Mouse (Mus musculus) erythroblast, embryonic 14.5 days (primary cell): ENCODE results near the gene 2700049A03Rik.

Experiments
- GATA1 ChIP-seq: IDR thresholded peaks from 2 replicates; pipeline ENCODE4 v1.6.1; 2012; ENCODE audit warnings: low read length, inconsistent platforms, mixed read lengths
- TAL1 ChIP-seq: IDR thresholded peaks from 3 replicates; pipeline ENCODE4 v1.6.1; 2012; ENCODE audit warnings: low read length, inconsistent platforms, mixed read lengths

- TF ChIP-seq TAL1 (no peak), GATA1 (no peak)
These were observed 2.7 kb downstream of the 2700049A03Rik start for GRCm38 (mm10) chr12:71139258-71139828.
